Mouse (Mus musculus) C2C12 (cell line): Measurements from ENCODE around the gene H2-Q2. TPM values are rescaled to one million over a fixed set of nuclear protein-coding genes. Genes with fewer than 3 reads are reported as not detected.
"Not testable (repeated sequence)": the region's sequence is repeated elsewhere in the genome, so short reads cannot be mapped to it uniquely, and the experiment has no call there.

Source experiments
- H3K27me3 ChIP-seq: one replicate; pipeline ENCODE4 v1.6.1; 2011; ENCODE audit not compliant: control insufficient read depth, insufficient read depth, insufficient read length
- H3K36me3 ChIP-seq: one replicate; pipeline ENCODE4 v1.6.1; 2011; ENCODE audit not compliant: control insufficient read depth, insufficient read depth
- H3K4me3 ChIP-seq: one replicate; pipeline ENCODE4 v1.5.1; 2011; ENCODE audit warnings: mild to moderate bottlenecking, control low read depth; ENCODE audit not compliant: poor library complexity, insufficient read depth, severe bottlenecking
- H3K79me2 ChIP-seq: one replicate; pipeline ENCODE4 v1.6.1; 2011; ENCODE audit not compliant: control insufficient read depth, insufficient read depth
- H3K79me3 ChIP-seq: one replicate; pipeline ENCODE4 v1.6.1; 2011; ENCODE audit warnings: low read depth, control low read depth
- H3ac ChIP-seq: one replicate; pipeline ENCODE3; 2011; ENCODE audit warnings: low read depth; ENCODE audit not compliant: control insufficient read depth, insufficient read length
- CEBPB ChIP-seq: IDR thresholded peaks from one replicate; pipeline ENCODE4 v1.6.1; 2011; ENCODE audit warnings: low read depth, mild to moderate bottlenecking, control low read depth, moderate library complexity
- CTCF ChIP-seq: IDR thresholded peaks from one replicate; pipeline ENCODE4 v1.5.1; 2011; ENCODE audit not compliant: control insufficient read depth, insufficient read depth, insufficient read length
- FOSL1 ChIP-seq: IDR thresholded peaks from one replicate; pipeline ENCODE4 v1.8.0; 2011; ENCODE audit warnings: mild to moderate bottlenecking, low read length; ENCODE audit not compliant: poor library complexity, insufficient read depth, severe bottlenecking
- MAX ChIP-seq: IDR thresholded peaks from one replicate; pipeline ENCODE4 v1.6.1; 2011; ENCODE audit warnings: mild to moderate bottlenecking, control low read depth
- MYOD1 ChIP-seq: IDR thresholded peaks from one replicate; pipeline ENCODE4 v1.6.1; 2011; ENCODE audit warnings: low read depth; ENCODE audit not compliant: control insufficient read depth, insufficient read length
- MYOG ChIP-seq: IDR thresholded peaks from one replicate; pipeline ENCODE4 v1.6.1; 2011; ENCODE audit not compliant: control insufficient read depth, insufficient read length; ENCODE audit errors: extremely low read depth
- USF1 ChIP-seq: IDR thresholded peaks from one replicate; pipeline ENCODE4 v1.6.1; 2011; ENCODE audit warnings: low read depth, mild to moderate bottlenecking, control low read depth, moderate library complexity
- long read RNA-seq, 2 experiments: library from polyadenylated mRNA; unstranded; transcript quantifications; one replicate each; pipeline ENCODE4 v2.0.0; 2019 to 2020
- polyA plus RNA-seq: library from polyadenylated mRNA; unstranded; fragments of >200 nt; fragmentation: generic; extraction: Trizol; gene quantifications from one replicate; pipeline ENCODE4 v1.2.1, GENCODE M21; 2012; ENCODE audit warnings: missing spikeins

The H2-Q2 gene
- polyA plus RNA-seq = 0.11 TPM
- long read RNA-seq, experiment 1, partial matches to known transcripts = 0 of 1 reads
- long read RNA-seq, experiment 1, other reads (novel, unspliced or antisense) = 1 of 1 reads
- long read RNA-seq, experiment 2 = 0 reads

GRCm38 (mm10) chr17:35342071-35342671 is at the start of gene H2-Q2:
H2-Q2 (plus strand) TSS chr17:35342242.
- TF ChIP-seq CTCF (no peak), MYOD1 (no peak)
- Histone ChIP-seq H3K79me2 (no peaks in the 10 kb centered on the region), H3K36me3 (no peaks in the 10 kb centered on the region), H3K4me3 (no peak within 1 kb of the TSS), H3K27me3 (no peaks in the 10 kb centered on the region), H3ac (no peak within 1 kb of the TSS), H3K79me3 (no peaks in the 10 kb centered on the region)

- H3K79me2 ChIP-seq, H3K36me3 ChIP-seq, H3K27me3 ChIP-seq, H3K79me3 ChIP-seq, H3ac ChIP-seq, H3K4me3 ChIP-seq: not testable (repeated sequence)
- peak; percentile 41 for TF ChIP-seq CTCF
Measured at GRCm38 (mm10) chr17:35295796-35296195, 46.2 kb upstream of the H2-Q2 start.

- H3K27me3 ChIP-seq, H3K4me3 ChIP-seq, H3ac ChIP-seq, H3K36me3 ChIP-seq, H3K79me3 ChIP-seq, H3K79me2 ChIP-seq: not testable (repeated sequence)
Measured at GRCm38 (mm10) chr17:35300261-35300945, 41.6 kb upstream of the H2-Q2 start.

- peaks cover 14% of the 10 kb centered on the region for H3K27me3 ChIP-seq
- H3K4me3 ChIP-seq = no peak overlapping the region
Measured at GRCm38 (mm10) chr17:35301645-35302258, 40.3 kb upstream of the H2-Q2 start.

GRCm38 (mm10) chr17:35303271-35303670 is 38.8 kb upstream of the H2-Q2 start:
- Histone ChIP-seq H3K79me2 (no peaks in the 10 kb centered on the region), H3K36me3 (no peaks in the 10 kb centered on the region), H3K79me3 (no peaks in the 10 kb centered on the region), H3K4me3 (no peak overlapping the region), H3ac (no peak overlapping the region), H3K27me3 (peaks cover 19% of the 10 kb centered on the region)
- TF ChIP-seq MAX (no peak), CTCF (no peak), MYOG (no peak)

More at GRCm38 (mm10) chr17:35301645-35302258, 40.3 kb upstream of the H2-Q2 start:
- Histone ChIP-seq H3K79me2 (no peaks in the 10 kb centered on the region), H3K79me3 (no peaks in the 10 kb centered on the region), H3ac (no peak overlapping the region), H3K36me3 (no peaks in the 10 kb centered on the region)
- TF ChIP-seq CTCF = peak; percentile 88
- peak; percentile 46 for TF ChIP-seq MAX
- peak; percentile 97 for TF ChIP-seq USF1
- no peak for TF ChIP-seq FOSL1

- Histone ChIP-seq H3K79me3 (no peaks in the 10 kb centered on the region), H3ac (no peak overlapping the region), H3K4me3 (no peak overlapping the region), H3K27me3 (peaks cover 23% of the 10 kb centered on the region), H3K79me2 (no peaks in the 10 kb centered on the region), H3K36me3 (no peaks in the 10 kb centered on the region)
- TF ChIP-seq CEBPB (no peak), CTCF (no peak), MYOG (no peak), FOSL1 (no peak), MYOD1 (no peak), USF1 (no peak), MAX (no peak)
Measured at GRCm38 (mm10) chr17:35303756-35304350, 38.2 kb upstream of the H2-Q2 start.
